Mouse (Mus musculus): ENCODE results near the gene Slc9a1.

The Slc9a1 gene

DNA sequence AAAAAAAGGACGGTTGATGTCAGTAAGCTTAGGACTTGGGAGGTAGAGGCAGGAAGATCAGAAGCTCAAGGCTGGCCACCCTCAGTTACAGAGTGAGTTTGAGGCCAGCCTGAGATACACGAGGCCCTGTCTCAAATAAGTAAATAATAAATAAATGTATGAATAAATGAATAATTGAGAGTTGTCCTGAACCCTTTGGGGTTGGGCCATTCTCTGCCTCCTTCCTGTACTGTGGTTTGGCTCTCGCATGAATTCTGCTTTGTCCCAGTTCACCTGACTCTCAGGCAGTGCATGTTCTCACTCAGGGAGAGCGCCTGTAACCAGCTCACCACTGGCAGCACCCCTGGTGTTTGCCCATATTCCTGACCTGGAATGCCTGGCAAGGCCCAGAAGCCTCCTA is 4.5 kb downstream of the Slc9a1 start:
- no peak for DNase-seq (ENCODE audit: low spot score in 2 of 2)

DNA sequence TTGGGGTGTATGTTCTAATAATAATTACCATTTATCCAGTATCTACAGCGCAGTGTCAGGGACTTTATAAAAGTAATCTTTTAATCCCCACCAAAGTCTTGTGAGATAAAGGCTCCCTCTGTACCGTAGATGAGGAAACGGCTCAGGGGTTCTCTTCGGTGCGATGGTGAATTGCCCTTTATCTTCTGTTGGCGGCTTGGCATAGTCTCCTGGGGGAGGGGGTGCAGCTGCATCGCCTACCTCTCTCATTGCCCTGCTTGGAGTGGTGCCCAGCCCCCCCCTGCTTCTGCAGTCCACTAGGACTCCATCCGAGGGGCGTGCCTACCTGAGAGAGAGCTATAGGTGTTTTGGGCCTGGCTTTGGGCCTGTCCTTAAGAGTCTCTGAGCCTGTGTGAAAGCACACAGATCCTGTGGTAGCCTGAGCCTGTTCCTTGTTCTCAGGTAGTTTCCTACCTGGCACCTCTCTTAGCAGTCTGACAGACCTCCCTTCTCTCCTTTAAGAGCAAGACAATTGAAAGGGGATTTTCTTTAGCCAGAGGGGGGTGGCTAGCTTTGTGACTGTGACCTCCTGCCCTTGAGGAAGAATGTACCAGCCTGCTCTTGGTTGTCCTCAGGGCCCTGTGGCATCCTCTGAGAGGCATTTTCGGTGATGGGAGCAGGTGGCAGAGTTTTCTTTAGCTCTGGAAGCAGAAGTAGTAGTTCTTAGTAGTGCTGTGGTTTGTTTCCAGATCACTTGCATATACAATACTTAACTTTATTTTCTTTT is 6.5 kb downstream of the Slc9a1 start:
- no peak for DNase-seq (ENCODE audit: low spot score in 2 of 2)

- no peak for DNase-seq (ENCODE audit: low spot score in 2 of 2)
Observed at GRCm38 (mm10) chr4:133378236-133379045, 8.9 kb downstream of the Slc9a1 start.

- no peak for DNase-seq (ENCODE audit: low spot score in 2 of 2)
Observed at GRCm38 (mm10) chr4:133379046-133379347, 9.5 kb downstream of the Slc9a1 start.

DNA sequence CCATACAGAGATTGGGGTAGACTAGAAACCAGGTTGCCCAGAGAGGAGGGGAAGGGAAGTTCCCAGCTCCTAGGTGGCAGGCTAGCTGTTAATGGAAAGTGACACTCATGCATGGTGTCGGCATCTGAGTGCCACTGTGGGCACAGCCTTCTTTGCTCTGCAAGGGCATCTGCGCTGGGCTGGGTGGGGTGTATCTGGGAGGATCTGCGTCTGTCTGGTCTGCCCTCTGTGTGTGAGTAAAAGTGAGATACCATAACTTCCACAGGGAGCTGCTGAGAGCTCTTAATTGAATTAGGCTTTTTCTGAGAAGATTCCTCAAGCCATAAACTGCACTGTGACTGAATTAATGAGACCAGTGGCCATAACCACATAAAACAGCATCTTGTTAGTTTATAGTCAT is 10.4 kb downstream of the Slc9a1 start:
- DNase-seq (ENCODE audit: low spot score in 2 of 2), result no peak

DNA sequence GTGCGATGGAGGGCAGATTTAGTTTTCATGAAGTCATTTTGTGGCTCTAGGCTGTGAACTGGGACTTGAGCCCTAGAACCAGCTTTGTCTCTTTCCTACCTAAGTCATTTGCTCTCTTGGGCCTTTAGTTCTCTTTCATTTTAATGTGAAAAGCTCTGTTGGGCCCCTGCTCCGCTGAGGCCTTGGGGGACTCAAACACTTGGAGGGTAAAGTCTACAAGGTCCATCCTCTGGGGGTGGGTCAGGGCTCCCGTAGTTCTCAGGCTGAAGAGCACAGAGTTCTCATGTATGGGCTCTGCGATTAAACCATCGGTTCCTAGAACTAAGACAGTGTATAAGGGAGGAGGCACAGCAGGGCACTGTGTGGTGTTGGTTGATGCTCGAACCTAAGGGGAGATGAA is 11.0 kb downstream of the Slc9a1 start:
- no peak for DNase-seq (ENCODE audit: low spot score in 2 of 2)

GRCm38 (mm10) chr4:133381141-133381540 is 11.6 kb downstream of the Slc9a1 start:
- no peak for DNase-seq (ENCODE audit: low spot score in 2 of 2)

DNA sequence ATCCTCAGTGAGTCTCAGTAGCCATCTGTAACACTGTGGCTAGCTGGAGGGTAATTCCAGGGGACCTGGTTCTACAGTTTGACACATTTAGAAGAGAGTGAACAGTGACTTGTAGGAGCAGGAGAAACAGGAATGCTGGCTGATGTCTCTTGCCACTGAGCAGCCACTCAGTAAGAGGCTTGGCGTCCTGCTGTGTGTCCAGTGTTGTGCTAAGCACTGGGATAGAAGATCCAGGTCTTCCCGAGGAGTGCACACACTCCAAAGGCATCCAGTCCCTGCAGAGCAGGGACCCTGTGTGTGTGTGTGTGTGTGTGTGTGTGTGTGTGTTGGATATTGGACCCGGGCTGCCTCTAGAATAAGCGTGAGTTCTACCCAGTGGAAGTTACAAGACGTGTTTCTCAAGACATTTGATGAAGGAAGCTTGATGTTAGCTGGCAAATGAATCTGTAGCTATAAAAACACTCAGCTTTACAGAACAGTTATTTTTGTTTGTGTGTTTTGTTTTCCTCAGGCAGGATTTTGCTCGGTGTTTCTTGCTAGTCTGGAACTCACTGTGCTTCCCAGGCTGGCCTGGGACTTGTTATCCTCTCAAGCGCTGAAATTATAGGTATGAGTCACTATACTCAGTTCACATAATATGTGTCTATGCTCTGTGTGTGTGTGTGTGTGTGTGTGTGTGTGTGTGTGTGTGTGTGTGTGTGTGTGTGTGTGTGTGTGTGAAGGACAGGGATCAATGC is 16.7 kb downstream of the Slc9a1 start:
- DNase-seq (ENCODE audit: low spot score in 2 of 2), result no peak

- no peak for DNase-seq (ENCODE audit: low spot score in 2 of 2)
Observed at GRCm38 (mm10) chr4:133387053-133387452, 17.5 kb downstream of the Slc9a1 start.

DNA sequence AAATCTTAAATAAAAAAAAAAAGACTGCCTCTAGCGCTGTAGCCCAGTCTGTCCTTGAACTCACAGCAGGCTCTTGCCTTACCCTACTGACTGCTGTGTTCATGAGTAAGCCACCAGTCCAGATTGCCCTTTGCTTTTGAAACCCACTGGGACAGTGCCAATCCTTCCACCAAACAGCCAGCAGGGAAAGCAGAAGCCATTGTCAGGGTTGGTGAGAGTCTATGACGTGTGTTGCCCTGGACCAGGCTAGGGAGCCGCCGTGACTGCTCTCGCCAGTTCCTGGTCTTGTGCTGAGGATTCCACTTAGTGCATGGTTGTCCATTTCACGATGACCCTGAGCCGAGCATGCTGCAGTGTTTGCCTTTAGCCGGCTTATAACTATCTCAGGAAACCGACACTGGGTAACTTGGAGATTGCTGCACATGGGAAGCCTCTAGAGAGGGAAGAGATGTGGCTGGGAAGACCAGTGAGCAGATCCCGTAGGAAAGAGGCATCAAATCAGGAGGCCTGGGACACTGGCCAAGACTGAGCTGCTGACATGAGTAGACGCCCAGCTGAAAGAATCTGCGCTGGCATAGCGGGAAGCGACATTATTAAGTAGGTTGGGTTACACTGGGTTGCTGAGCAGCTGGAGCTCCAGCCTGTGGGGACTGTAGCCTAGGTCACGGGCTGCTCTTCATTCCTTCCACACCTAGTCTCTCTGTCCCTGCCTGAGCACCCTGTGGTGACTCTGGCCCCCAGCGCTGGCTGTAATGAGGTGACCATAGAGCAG is 19.5 kb downstream of the Slc9a1 start:
- no peak for DNase-seq (ENCODE audit: low spot score in 2 of 2)

- no peak for DNase-seq (ENCODE audit: low spot score in 2 of 2)
Observed at GRCm38 (mm10) chr4:133390042-133390441, 20.5 kb downstream of the Slc9a1 start.

- no peak for DNase-seq (ENCODE audit: low spot score in 2 of 2)
Observed at GRCm38 (mm10) chr4:133390585-133390984, 21.1 kb downstream of the Slc9a1 start.

GRCm38 (mm10) chr4:133391185-133392040 is 21.9 kb downstream of the Slc9a1 start:
- DNase-seq (ENCODE audit: low spot score in 2 of 2), result no peak

DNA sequence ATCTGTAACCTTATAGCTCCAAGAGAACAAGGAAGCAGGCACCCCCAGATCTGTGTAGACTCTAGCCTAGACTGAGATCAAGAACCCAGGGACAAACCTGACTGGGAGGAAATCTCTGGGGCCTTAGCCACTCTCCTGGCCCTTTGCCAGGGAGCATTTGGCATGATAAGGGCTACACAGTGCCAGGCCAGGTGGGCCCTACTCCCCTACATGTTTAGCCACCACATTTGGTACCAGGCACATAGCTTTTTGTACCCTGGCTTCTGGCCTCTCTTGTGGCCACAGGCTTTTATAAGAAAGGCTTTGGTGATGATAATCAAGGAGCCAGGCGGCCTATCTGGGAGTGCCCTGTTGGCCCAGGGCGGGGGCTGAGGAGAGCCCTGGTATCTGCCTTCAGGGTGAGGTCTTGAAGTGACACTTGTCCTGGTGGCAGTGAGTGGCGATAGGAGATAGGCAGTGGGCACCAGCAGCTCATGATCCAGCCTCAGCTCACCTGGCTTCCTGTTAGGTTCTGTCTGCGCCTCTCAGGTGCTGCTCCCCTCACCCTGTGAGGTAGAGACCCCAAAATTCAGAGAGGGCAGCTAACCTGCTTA is 25.6 kb downstream of the Slc9a1 start:
- no peak for DNase-seq (ENCODE audit: low spot score in 2 of 2)

DNA sequence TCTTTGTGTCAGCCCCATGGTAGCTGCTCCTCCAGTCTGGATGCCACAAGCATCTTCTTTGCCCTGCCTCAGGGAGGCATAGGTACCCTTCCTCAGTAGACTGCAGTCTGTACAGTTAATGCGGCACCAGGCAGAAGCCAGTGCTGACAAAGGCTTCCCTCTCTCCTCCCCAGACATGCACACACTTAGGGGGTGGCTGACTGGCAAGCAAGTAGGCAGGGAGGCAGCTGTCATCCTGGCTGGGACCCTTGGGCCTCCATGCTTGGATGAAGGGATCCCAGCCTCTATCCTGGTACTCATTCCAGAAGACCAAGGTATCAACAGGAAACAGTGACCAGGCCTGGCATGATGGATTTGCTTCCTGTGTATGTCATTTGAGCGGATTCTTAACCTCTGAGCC is 26.6 kb downstream of the Slc9a1 start:
- DNase-seq (ENCODE audit: low spot score in 2 of 2), result no peak

DNA sequence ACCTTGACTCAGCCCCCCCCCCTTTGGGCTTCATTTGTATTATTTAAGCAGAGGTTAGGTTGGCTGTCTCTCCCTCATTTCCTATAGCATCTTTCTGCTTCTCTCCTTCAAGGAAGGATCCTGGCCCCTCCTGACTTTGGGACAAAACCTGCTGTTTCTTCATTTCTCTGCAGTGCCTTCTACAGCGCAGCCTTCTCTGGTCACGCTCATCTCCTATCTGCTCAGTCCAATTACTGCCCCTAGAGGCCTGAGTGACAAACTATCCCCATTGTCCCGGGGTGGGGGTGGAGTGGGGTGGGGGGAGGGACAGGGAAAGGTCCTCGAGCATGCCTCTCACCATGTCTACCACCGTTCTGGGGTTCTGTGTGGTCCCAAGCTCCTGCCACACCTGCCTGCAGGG is 27.8 kb downstream of the Slc9a1 start:
- DNase-seq (ENCODE audit: low spot score in 2 of 2), result no peak

GRCm38 (mm10) chr4:133397961-133398360 is 28.5 kb downstream of the Slc9a1 start:
- no peak for DNase-seq (ENCODE audit: low spot score in 2 of 2)

DNA sequence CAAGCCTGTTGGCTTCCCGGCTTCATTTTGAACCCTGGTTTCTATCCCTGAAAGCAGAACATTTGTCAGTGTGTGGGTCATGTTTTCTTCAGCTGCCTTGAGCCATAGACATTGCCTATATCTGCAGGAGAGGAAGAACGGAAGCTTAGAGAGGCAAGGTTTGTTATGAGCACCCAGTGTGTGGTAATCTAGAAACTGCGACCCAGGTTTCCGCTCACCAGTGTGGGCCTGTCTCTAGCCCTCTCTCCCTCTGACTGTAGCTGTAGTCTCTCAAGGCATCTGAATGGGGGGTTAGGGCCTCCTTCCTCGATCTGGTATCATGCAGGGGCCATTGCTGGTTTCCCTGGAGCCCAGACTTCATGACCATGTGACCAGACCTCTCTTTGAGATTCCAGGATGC is 29.1 kb downstream of the Slc9a1 start:
- DNase-seq (ENCODE audit: low spot score in 2 of 2), result no peak

GRCm38 (mm10) chr4:133399509-133399908 is 30.0 kb downstream of the Slc9a1 start:
- DNase-seq (ENCODE audit: low spot score in 2 of 2), result no peak

DNA sequence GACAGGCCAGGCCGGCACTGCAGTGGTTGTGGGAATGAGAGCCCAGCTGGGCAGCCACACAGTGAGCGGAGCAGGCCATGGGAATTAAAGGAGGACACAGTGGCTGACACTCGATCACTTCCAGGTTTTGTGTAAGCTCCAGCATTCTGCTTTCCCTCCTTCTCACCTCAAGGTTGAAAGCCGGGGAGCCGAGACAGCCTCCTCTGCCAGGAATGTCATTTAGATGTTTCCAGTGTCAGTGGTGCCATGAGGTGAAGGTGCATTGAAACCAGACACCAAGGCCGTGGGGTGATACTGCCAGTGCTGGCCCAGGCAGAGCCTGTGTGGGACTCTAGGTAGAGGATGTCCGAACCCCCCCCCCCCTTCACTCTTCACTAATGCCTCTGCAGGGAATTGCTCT is 30.6 kb downstream of the Slc9a1 start:
- no peak for DNase-seq (ENCODE audit: low spot score in 2 of 2)

GRCm38 (mm10) chr4:133402011-133402410 is 32.5 kb downstream of the Slc9a1 start:
- DNase-seq (ENCODE audit: low spot score in 2 of 2), result no peak
